Mouse (Mus musculus) kidney, embryonic 14.5 days (tissue): ENCODE data around the gene Rin2. TPM values are rescaled to one million over a fixed set of nuclear protein-coding genes. Genes with fewer than 3 reads are reported as not detected.
"Not testable (repeated sequence)": the region's sequence is repeated elsewhere in the genome, so short reads cannot be mapped to it uniquely, and the experiment has no call there.

Experiments
- ATAC-seq: fragments of 200-750 bp; cut with Nextera tagmentation; 2 replicates; pipeline ENCODE4 v1.8.0; 2017; ENCODE audit warnings: moderate number of reproducible peaks, mild to moderate bottlenecking, moderate TSS enrichment, moderate library complexity; ENCODE audit not compliant: low FRiP score, low TSS enrichment
- H3K27ac ChIP-seq: fragments of 300-500 bp; sonication (generic); 2 replicates; pipeline ENCODE4 v1.5.1; 2014; ENCODE audit warnings: low read depth, mild to moderate bottlenecking, low read length, moderate library complexity, mixed read lengths
- H3K27me3 ChIP-seq: fragments of 300-500 bp; sonication (generic); 2 replicates; pipeline ENCODE4 v1.6.1; 2014; ENCODE audit warnings: mild to moderate bottlenecking, low read length; ENCODE audit not compliant: control insufficient read depth, insufficient read depth
- H3K36me3 ChIP-seq: fragments of 300-500 bp; sonication (generic); 2 replicates; pipeline ENCODE4 v1.6.1; 2014; ENCODE audit warnings: low read length, mixed read lengths; ENCODE audit not compliant: control insufficient read depth, insufficient read depth
- H3K4me1 ChIP-seq: fragments of 300-500 bp; sonication (generic); 2 replicates; pipeline ENCODE4 v1.6.1; 2014; ENCODE audit warnings: low read length, mixed read lengths; ENCODE audit not compliant: control insufficient read depth, insufficient read depth
- H3K4me2 ChIP-seq: fragments of 300-500 bp; sonication (generic); replicated peaks from 2 replicates; pipeline ENCODE4 v1.6.1; 2014; ENCODE audit warnings: low read depth, mild to moderate bottlenecking, low read length
- H3K4me3 ChIP-seq: fragments of 300-500 bp; sonication (generic); 2 replicates; pipeline ENCODE4 v1.5.1; 2014; ENCODE audit warnings: mild to moderate bottlenecking, low read length
- H3K9ac ChIP-seq: fragments of 300-500 bp; sonication (generic); 2 replicates; pipeline ENCODE4 v1.6.1; 2014; ENCODE audit warnings: low read depth, mild to moderate bottlenecking, low read length, moderate library complexity
- H3K9me3 ChIP-seq: fragments of 300-500 bp; sonication (generic); 2 replicates; pipeline ENCODE4 v1.6.1; 2016; ENCODE audit warnings: low read length; ENCODE audit not compliant: control insufficient read depth
- WGBS: fragments of 180-500 bp; shearing (Covaris S2); extraction: QIAGEN DNeasy Blood & Tissue Kit; methylation state at CpG from one replicate; pipeline ENCODE4 v1.1.7; 2014; 5-methylcytosine and 5-hydroxymethylcytosine counted together
- polyA plus RNA-seq: library from polyadenylated mRNA; unstranded; fragments of >200 nt; fragmentation: Nextera tagmentation; extraction: Ambion mirVana; gene quantifications from 2 replicates; pipeline ENCODE4 v1.2.1, GENCODE M21; 2014

The Rin2 gene
- polyA plus RNA-seq, 1 experiment from 2014 or later, result 36.3 TPM

GRCm38 (mm10) chr2:145712026-145712425 lies 37.0 kb downstream of the Rin2 start:
- 13% methylated on average over 3 of the region's 3 CpGs for WGBS
- H3K9me3 ChIP-seq, result peaks cover 6% of the 10 kb centered on the region
- ATAC-seq, result no peak

GRCm38 (mm10) chr2:145717539-145717938 lies 42.5 kb downstream of the Rin2 start:
- H3K4me1 ChIP-seq, result no peaks in the 10 kb centered on the region
- 95% methylated on average over 1 of the region's 1 CpGs for WGBS
- H3K9ac ChIP-seq, result no peak overlapping the region
- H3K36me3 ChIP-seq, result peaks cover 18% of the 10 kb centered on the region
- H3K4me3 ChIP-seq, result no peak overlapping the region
- H3K27ac ChIP-seq, result no peak overlapping the region
- ATAC-seq, result no peak
- peaks cover 6% of the 10 kb centered on the region for H3K9me3 ChIP-seq
- H3K27me3 ChIP-seq, result no peaks in the 10 kb centered on the region
- no peak overlapping the region for H3K4me2 ChIP-seq

More at GRCm38 (mm10) chr2:145712026-145712425, 37.0 kb downstream of the Rin2 start:
- Histone ChIP-seq H3K27ac (no peak overlapping the region), H3K27me3 (no peaks in the 10 kb centered on the region), H3K4me2 (no peak overlapping the region), H3K36me3 (peaks cover 18% of the 10 kb centered on the region), H3K4me3 (no peak overlapping the region), H3K4me1 (no peaks in the 10 kb centered on the region), H3K9ac (no peak overlapping the region)

GRCm38 (mm10) chr2:145718624-145719183 lies 43.7 kb downstream of the Rin2 start:
- Histone ChIP-seq H3K4me2 (no peak overlapping the region), H3K4me1 (no peaks in the 10 kb centered on the region), H3K9me3 (peaks cover 6% of the 10 kb centered on the region), H3K4me3 (no peak overlapping the region), H3K36me3 (peaks cover 11% of the 10 kb centered on the region), H3K9ac (no peak overlapping the region), H3K27ac (no peak overlapping the region), H3K27me3 (no peaks in the 10 kb centered on the region)
- 72% methylated on average over 5 of the region's 5 CpGs for WGBS
- peak; percentile 32; the same call in 1 of the 2 replicates for ATAC-seq

- 71% methylated on average over 3 of the region's 3 CpGs for WGBS
- H3K27me3 ChIP-seq, result no peaks in the 10 kb centered on the region
- H3K4me2 ChIP-seq, result no peak overlapping the region
- ATAC-seq, result no peak
- peaks cover 2% of the 10 kb centered on the region; the same call in 1 of the 2 replicates for H3K9me3 ChIP-seq
- H3K9ac ChIP-seq, result no peak overlapping the region
- H3K4me3 ChIP-seq, result no peak overlapping the region
- H3K36me3 ChIP-seq, result no peaks in the 10 kb centered on the region
- no peaks in the 10 kb centered on the region for H3K4me1 ChIP-seq
- no peak overlapping the region for H3K27ac ChIP-seq
Measured at GRCm38 (mm10) chr2:145720157-145720556, 45.1 kb downstream of the Rin2 start.

- no peak overlapping the region for H3K4me2 ChIP-seq
- no peaks in the 10 kb centered on the region for H3K27me3 ChIP-seq
- no peak overlapping the region for H3K9ac ChIP-seq
- no peak for ATAC-seq
- H3K27ac ChIP-seq, result no peak overlapping the region
- no peaks in the 10 kb centered on the region for H3K36me3 ChIP-seq
- H3K9me3 ChIP-seq, result no peaks in the 10 kb centered on the region
- H3K4me1 ChIP-seq, result no peaks in the 10 kb centered on the region
- 98% methylated on average over 2 of the region's 2 CpGs for WGBS
- no peak overlapping the region for H3K4me3 ChIP-seq
Measured at GRCm38 (mm10) chr2:145720743-145721142, 45.7 kb downstream of the Rin2 start.

- not testable (repeated sequence) for H3K4me2 ChIP-seq, H3K36me3 ChIP-seq, H3K27ac ChIP-seq, H3K27me3 ChIP-seq, ATAC-seq, H3K4me3 ChIP-seq, H3K4me1 ChIP-seq, H3K9ac ChIP-seq, H3K9me3 ChIP-seq
- WGBS, result 83% methylated on average over 2 of the region's 2 CpGs
Measured at GRCm38 (mm10) chr2:145722304-145722703, 47.3 kb downstream of the Rin2 start.

GRCm38 (mm10) chr2:145724288-145724687 lies 49.3 kb downstream of the Rin2 start:
- H3K36me3 ChIP-seq, result no peaks in the 10 kb centered on the region
- WGBS, result 89% methylated on average over 1 of the region's 1 CpGs
- no peaks in the 10 kb centered on the region for H3K4me1 ChIP-seq
- ATAC-seq, result no peak
- H3K9ac ChIP-seq, result no peak overlapping the region
- no peaks in the 10 kb centered on the region for H3K27me3 ChIP-seq
- no peak overlapping the region for H3K27ac ChIP-seq
- no peaks in the 10 kb centered on the region for H3K9me3 ChIP-seq
- H3K4me3 ChIP-seq, result no peak overlapping the region
- no peak overlapping the region for H3K4me2 ChIP-seq

- no peaks in the 10 kb centered on the region for H3K4me1 ChIP-seq
- H3K4me3 ChIP-seq, result no peak overlapping the region
- H3K4me2 ChIP-seq, result no peak overlapping the region
- H3K27me3 ChIP-seq, result no peaks in the 10 kb centered on the region
- ATAC-seq, result no peak
- 79% methylated on average over 7 of the region's 7 CpGs for WGBS
- H3K9ac ChIP-seq, result no peak overlapping the region
- H3K27ac ChIP-seq, result no peak overlapping the region
- H3K9me3 ChIP-seq, result no peaks in the 10 kb centered on the region
- H3K36me3 ChIP-seq, result no peaks in the 10 kb centered on the region
Measured at GRCm38 (mm10) chr2:145729414-145729813, 54.4 kb downstream of the Rin2 start.

- Histone ChIP-seq H3K36me3 (no peaks in the 10 kb centered on the region), H3K4me1 (no peaks in the 10 kb centered on the region), H3K9me3 (no peaks in the 10 kb centered on the region), H3K4me2 (no peak overlapping the region), H3K27me3 (no peaks in the 10 kb centered on the region), H3K9ac (no peak overlapping the region), H3K27ac (no peak overlapping the region), H3K4me3 (no peak overlapping the region)
- WGBS, result 77% methylated on average over 9 of the region's 9 CpGs
- no peak for ATAC-seq
Measured at GRCm38 (mm10) chr2:145730189-145730880, 55.3 kb downstream of the Rin2 start.
